Mouse (Mus musculus): ENCODE measurements around the gene Cxcr1. TPM values are rescaled to one million over a fixed set of nuclear protein-coding genes. Genes with fewer than 3 reads are reported as not detected.

Gene Cxcr1
- 0.31 TPM in 1 of 2 replicates, not detected in the other for polyA plus RNA-seq (2012; rRNA removed; ENCODE audit: low replicate concordance)

GRCm38 (mm10) chr1:74194445-74194844 is at the start of gene Cxcr1:
TSS of gene Cxcr1 (minus strand) at chr1:74194631.

GRCm38 (mm10) chr1:74235938-74236589 is 41.6 kb upstream of the Cxcr1 start, which contains the start of gene Arpc2:
TSS of gene Arpc2 (plus strand) at chr1:74236084.

GRCm38 (mm10) chr1:74153461-74154184 is 40.8 kb downstream of the Cxcr1 start, which contains the start of gene Cxcr2:
TSS of gene Cxcr2 (plus strand) at chr1:74153989.

Other genes starting within 250 kb of the Cxcr1 start
- gene Tns1, start 70.2 kb downstream of the Cxcr1 start, polyA plus RNA-seq (2012; rRNA removed; ENCODE audit: low replicate concordance), result 262 and 426 TPM in 2 replicates
- 1.2 TPM in 2 replicates for gene Rufy4, start 69.1 kb downstream of the Cxcr1 start, polyA plus RNA-seq (2012; rRNA removed; ENCODE audit: low replicate concordance)
- gene Cxcr2, start 40.6 kb downstream of the Cxcr1 start, polyA plus RNA-seq (2012; rRNA removed; ENCODE audit: low replicate concordance), result 2.5 and 2.8 TPM in 2 replicates
- gene Arpc2, start 41.5 kb upstream of the Cxcr1 start, polyA plus RNA-seq (2012; rRNA removed; ENCODE audit: low replicate concordance), result 155 and 228 TPM in 2 replicates
- gene Gpbar1, start 83.9 kb upstream of the Cxcr1 start, polyA plus RNA-seq (2012; rRNA removed; ENCODE audit: low replicate concordance), result 0.20 and 0.29 TPM in 2 replicates
- 142 and 156 TPM in 2 replicates for gene Aamp, start 90.1 kb upstream of the Cxcr1 start, polyA plus RNA-seq (2012; rRNA removed; ENCODE audit: low replicate concordance)
- gene Pnkd, start 90.3 kb upstream of the Cxcr1 start, polyA plus RNA-seq (2012; rRNA removed; ENCODE audit: low replicate concordance), result 65.3 and 71.6 TPM in 2 replicates
- 326 and 387 TPM in 2 replicates for gene Tmbim1, start 111.0 kb upstream of the Cxcr1 start, polyA plus RNA-seq (2012; rRNA removed; ENCODE audit: low replicate concordance)
- 0.43 and 0.66 TPM in 2 replicates for gene Catip, start 167.5 kb upstream of the Cxcr1 start, polyA plus RNA-seq (2012; rRNA removed; ENCODE audit: low replicate concordance)
- gene Slc11a1, start 180.6 kb upstream of the Cxcr1 start, polyA plus RNA-seq (2012; rRNA removed; ENCODE audit: low replicate concordance), result 78.2 and 92.6 TPM in 2 replicates
- gene Ctdsp1, start 196.9 kb upstream of the Cxcr1 start, polyA plus RNA-seq (2012; rRNA removed; ENCODE audit: low replicate concordance), result 175 and 185 TPM in 2 replicates
- 0.17 and 0.19 TPM in 2 replicates for gene Vil1, start 214.7 kb upstream of the Cxcr1 start, polyA plus RNA-seq (2012; rRNA removed; ENCODE audit: low replicate concordance)

Measured in mammary gland, adult 2 months (tissue).